Mouse (Mus musculus): Measurements from ENCODE around the gene BC004004.
"Not testable (repeated sequence)": the region's sequence is repeated elsewhere in the genome, so short reads cannot be mapped to it uniquely, and the experiment has no call there.

DNA sequence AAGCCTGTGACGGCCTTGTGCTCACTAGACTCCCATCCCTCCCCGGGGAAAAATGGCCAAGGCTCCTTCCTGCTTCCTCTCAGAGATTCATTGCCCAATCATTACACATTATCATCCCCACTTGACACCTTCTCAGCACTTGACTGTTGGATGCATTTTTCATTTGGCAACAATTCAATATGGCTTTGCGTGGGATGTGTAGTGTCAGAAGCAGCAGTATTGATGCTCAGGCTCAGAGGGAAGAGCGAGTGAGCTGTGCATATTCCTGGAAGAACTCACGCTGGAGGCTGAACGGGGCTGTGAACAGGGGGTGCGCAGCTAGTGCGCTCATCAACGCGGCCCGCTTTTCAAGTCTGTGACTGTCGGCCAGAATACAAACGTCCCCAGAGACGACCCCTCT, 17.6 kb upstream of the BC004004 start:
- not testable (repeated sequence) for TF ChIP-seq POLR2A (IDR thresholded peaks at IDR 0.05; ENCODE audit: borderline replicate concordance, insufficient read depth, low read length); CTCF (IDR thresholded peaks at IDR 0.05; ENCODE audit: borderline replicate concordance, insufficient read depth, low read depth, low read length)

All from cerebellum, adult 2 months (tissue).